ENCODE assay signal across 19 mouse cellular contexts in the genomic region with DNA sequence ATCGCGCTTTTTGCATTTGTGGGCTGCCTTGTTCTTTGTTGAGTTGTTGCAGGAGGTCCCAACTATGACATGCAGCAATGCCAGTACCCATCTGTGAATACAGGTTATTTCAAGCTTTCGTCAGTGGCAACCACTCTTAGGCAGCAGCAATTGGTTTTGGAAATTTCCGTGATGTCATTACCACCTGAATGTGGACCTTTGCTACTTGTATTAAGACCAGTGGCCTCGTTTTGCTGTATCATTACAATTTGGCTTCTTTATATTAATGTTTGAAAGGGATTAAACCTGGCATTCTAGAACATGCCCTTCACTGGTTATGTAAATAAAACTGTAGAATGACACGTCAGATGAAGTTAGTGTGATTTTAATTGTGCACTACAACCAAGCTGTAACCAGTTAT.
"Had no signal": no experiment of that assay in that cellular context is flagged by ENCODE, and none has a peak within 500 bp of the region (broad histone marks: within the 10 kb centered on the region; RNA-seq: fewer than 3 reads in every experiment).

No protein-coding gene starts in this region.

- H3K4me1 ChIP-seq: kidney, embryonic 15.5 days; limb, embryonic 10.5 days; limb, embryonic 13.5 days; midbrain, embryonic 12.5 days; midbrain, embryonic 15.5 days; neural tube, embryonic 12.5 days; neural tube, embryonic 15.5 days had no signal

- H3K9me3 ChIP-seq: kidney, embryonic 15.5 days; limb, embryonic 10.5 days; limb, embryonic 13.5 days; midbrain, embryonic 12.5 days; midbrain, embryonic 15.5 days; neural tube, embryonic 12.5 days; neural tube, embryonic 15.5 days had no signal

- H3K4me2 ChIP-seq: kidney, embryonic 15.5 days; limb, embryonic 13.5 days; liver, embryonic 11.5 days; lung, embryonic 14.5 days; midbrain, embryonic 12.5 days; midbrain, embryonic 15.5 days; neural tube, embryonic 12.5 days; neural tube, embryonic 15.5 days had no signal

- H3K27ac ChIP-seq: kidney, embryonic 15.5 days; limb, embryonic 10.5 days; limb, embryonic 13.5 days; liver, embryonic 14.5 days; macrophage; midbrain, embryonic 12.5 days; midbrain, embryonic 15.5 days; neural tube, embryonic 12.5 days; neural tube, embryonic 15.5 days had no signal

- DNase-seq: kidney, postnatal 10 days; liver, postnatal 0 days; lung, embryonic 14.5 days; right cerebral cortex, adult 18-20 months; right cerebral cortex, postnatal 25 days; spleen, adult 18-20 months; thymus, adult 18-20 months; thymus, postnatal 36 days had no signal

- H3K9ac ChIP-seq: kidney, embryonic 15.5 days; limb, embryonic 13.5 days; liver, embryonic 14.5 days; liver, postnatal 0 days; lung, embryonic 14.5 days; midbrain, embryonic 12.5 days; midbrain, embryonic 15.5 days; neural tube, embryonic 12.5 days; neural tube, embryonic 15.5 days had no signal

- H3K27me3 ChIP-seq: kidney, embryonic 15.5 days; limb, embryonic 13.5 days; midbrain, embryonic 12.5 days; midbrain, embryonic 15.5 days; neural tube, embryonic 12.5 days; neural tube, embryonic 15.5 days had no signal

- H3K4me3 ChIP-seq: kidney, embryonic 15.5 days; limb, embryonic 10.5 days; limb, embryonic 13.5 days; midbrain, embryonic 12.5 days; midbrain, embryonic 15.5 days; neural tube, embryonic 12.5 days; neural tube, embryonic 15.5 days had no signal

- ATAC-seq: liver, postnatal 0 days; lung, postnatal 0 days; midbrain, embryonic 15.5 days had no signal
